Mouse (Mus musculus): ENCODE data around the gene Tubb5. TPM values are rescaled to one million over a fixed set of nuclear protein-coding genes. Genes with fewer than 3 reads are reported as not detected.
A peak's percentile ranks its signal among the peaks of the same experiment; 100 is the strongest.

Gene Tubb5
- polyA plus RNA-seq, 1 experiment, result 320 TPM

GRCm38 (mm10) chr17:35870884-35871696, 33.0 kb upstream of the Tubb5 start:
- no peak for TF ChIP-seq POLR2A (IDR thresholded peaks at IDR 0.05; ENCODE audit: borderline replicate concordance, insufficient read depth, low read length)
- TF ChIP-seq CTCF (IDR thresholded peaks at IDR 0.05; ENCODE audit: borderline replicate concordance, insufficient read depth, low read depth, low read length), result peak; percentile 24; the same call in 1 of the 2 replicates
- no peak for DNase-seq
- no peaks in the 10 kb centered on the region for H3K27me3 ChIP-seq (ENCODE audit: control insufficient read depth, insufficient read depth, low read length)
- 82% methylated on average over 8 of the region's 8 CpGs for WGBS
- H3K4me3 ChIP-seq (replicated peaks; ENCODE audit: insufficient read depth, low read depth, low read length), result no peak overlapping the region
- no peak overlapping the region for H3K27ac ChIP-seq (ENCODE audit: insufficient read depth, low read length)
- peaks cover 3% of the 10 kb centered on the region; the same call in 1 of the 2 replicates for H3K4me1 ChIP-seq (ENCODE audit: control insufficient read depth, insufficient read depth, low read length)

DNA sequence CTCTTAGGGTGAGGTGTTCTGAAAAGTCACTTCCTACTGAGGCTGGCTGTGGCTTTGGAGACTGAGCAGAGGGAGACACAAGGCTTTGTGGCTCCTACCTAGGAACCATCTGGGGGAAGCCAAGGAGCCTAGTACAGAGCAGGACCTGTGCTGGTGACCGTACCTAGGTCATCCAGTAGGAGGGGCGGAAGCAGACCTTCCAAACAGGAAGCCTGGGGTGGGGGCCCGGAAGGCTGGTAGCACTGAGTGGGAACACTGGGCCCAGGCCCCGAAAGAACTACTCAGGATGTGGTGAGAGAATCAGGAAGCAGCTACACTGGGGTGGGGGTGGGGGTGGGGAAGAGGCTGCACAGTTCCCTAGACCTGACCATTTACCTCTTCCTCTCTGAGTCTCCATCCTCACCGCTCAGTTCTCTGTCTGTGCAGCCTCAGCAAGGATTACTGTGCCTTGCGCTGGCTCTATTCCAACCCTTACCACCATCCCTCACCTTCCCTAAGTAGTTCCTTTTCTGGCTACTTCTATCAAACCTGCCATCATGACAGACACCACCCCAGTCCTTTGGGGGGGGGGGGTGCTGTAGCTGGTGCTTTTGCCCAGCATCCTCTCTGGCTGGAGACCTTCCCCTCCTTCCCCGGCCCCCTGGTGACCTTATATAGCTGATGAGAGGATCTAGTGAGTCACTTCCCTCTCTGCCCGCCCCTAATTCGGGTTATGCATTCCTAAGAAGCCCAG, 32.2 kb upstream of the Tubb5 start:
- WGBS, result 65% methylated on average over 9 of the region's 9 CpGs
- DNase-seq, result no peak
- Histone ChIP-seq H3K4me3 (replicated peaks; ENCODE audit: insufficient read depth, low read depth, low read length) (no peak overlapping the region), H3K27ac (ENCODE audit: insufficient read depth, low read length) (no peak overlapping the region), H3K4me1 (ENCODE audit: control insufficient read depth, insufficient read depth, low read length) (peaks cover 3% of the 10 kb centered on the region; the same call in 1 of the 2 replicates), H3K27me3 (ENCODE audit: control insufficient read depth, insufficient read depth, low read length) (no peaks in the 10 kb centered on the region)
- TF ChIP-seq CTCF (IDR thresholded peaks at IDR 0.05; ENCODE audit: borderline replicate concordance, insufficient read depth, low read depth, low read length), result no peak
- no peak for TF ChIP-seq POLR2A (IDR thresholded peaks at IDR 0.05; ENCODE audit: borderline replicate concordance, insufficient read depth, low read length)

GRCm38 (mm10) chr17:35869346-35870067, 31.4 kb upstream of the Tubb5 start:
- 30% methylated on average over 7 of the region's 7 CpGs for WGBS
- TF ChIP-seq CTCF (IDR thresholded peaks at IDR 0.05; ENCODE audit: borderline replicate concordance, insufficient read depth, low read depth, low read length) (no peak), POLR2A (IDR thresholded peaks at IDR 0.05; ENCODE audit: borderline replicate concordance, insufficient read depth, low read length) (no peak)
- no peak for DNase-seq
- Histone ChIP-seq H3K4me1 (ENCODE audit: control insufficient read depth, insufficient read depth, low read length) (peaks cover 3% of the 10 kb centered on the region; the same call in 1 of the 2 replicates), H3K4me3 (replicated peaks; ENCODE audit: insufficient read depth, low read depth, low read length) (no peak overlapping the region), H3K27ac (ENCODE audit: insufficient read depth, low read length) (no peak overlapping the region; the same call in 1 of the 2 replicates), H3K27me3 (ENCODE audit: control insufficient read depth, insufficient read depth, low read length) (no peaks in the 10 kb centered on the region)

- Histone ChIP-seq H3K4me3 (replicated peaks; ENCODE audit: insufficient read depth, low read depth, low read length) (peak overlapping the region; percentile 5), H3K4me1 (ENCODE audit: control insufficient read depth, insufficient read depth, low read length) (peaks cover 3% of the 10 kb centered on the region; the same call in 1 of the 2 replicates), H3K27ac (ENCODE audit: insufficient read depth, low read length) (no peak overlapping the region), H3K27me3 (ENCODE audit: control insufficient read depth, insufficient read depth, low read length) (no peaks in the 10 kb centered on the region)
- DNase-seq, result no peak
- TF ChIP-seq POLR2A (IDR thresholded peaks at IDR 0.05; ENCODE audit: borderline replicate concordance, insufficient read depth, low read length), result no peak
- no peak for TF ChIP-seq CTCF (IDR thresholded peaks at IDR 0.05; ENCODE audit: borderline replicate concordance, insufficient read depth, low read depth, low read length)
- 23% methylated on average over 7 of the region's 7 CpGs for WGBS
Observed at GRCm38 (mm10) chr17:35868961-35869345, 30.8 kb upstream of the Tubb5 start.

- DNase-seq, result no peak
- Histone ChIP-seq H3K27ac (ENCODE audit: insufficient read depth, low read length) (no peak overlapping the region), H3K27me3 (ENCODE audit: control insufficient read depth, insufficient read depth, low read length) (no peaks in the 10 kb centered on the region), H3K4me3 (replicated peaks; ENCODE audit: insufficient read depth, low read depth, low read length) (peak overlapping the region; percentile 10), H3K4me1 (ENCODE audit: control insufficient read depth, insufficient read depth, low read length) (no peaks in the 10 kb centered on the region)
- TF ChIP-seq POLR2A (IDR thresholded peaks at IDR 0.05; ENCODE audit: borderline replicate concordance, insufficient read depth, low read length) (no peak), CTCF (IDR thresholded peaks at IDR 0.05; ENCODE audit: borderline replicate concordance, insufficient read depth, low read depth, low read length) (no peak)
- 35% methylated on average over 17 of the region's 17 CpGs for WGBS
Observed at GRCm38 (mm10) chr17:35868165-35868820, 30.2 kb upstream of the Tubb5 start.

GRCm38 (mm10) chr17:35866911-35867890, 29.1 kb upstream of the Tubb5 start:
- 18% methylated on average over 26 of the region's 26 CpGs for WGBS
- no peaks in the 10 kb centered on the region for H3K4me1 ChIP-seq (ENCODE audit: control insufficient read depth, insufficient read depth, low read length)
- peak overlapping the region; percentile 61 for H3K4me3 ChIP-seq (replicated peaks; ENCODE audit: insufficient read depth, low read depth, low read length)
- peak in 1 of 2 experiments; percentile 29 for DNase-seq
- TF ChIP-seq CTCF (IDR thresholded peaks at IDR 0.05; ENCODE audit: borderline replicate concordance, insufficient read depth, low read depth, low read length) (no peak), POLR2A (IDR thresholded peaks at IDR 0.05; ENCODE audit: borderline replicate concordance, insufficient read depth, low read length) (no peak)
- no peaks in the 10 kb centered on the region for H3K27me3 ChIP-seq (ENCODE audit: control insufficient read depth, insufficient read depth, low read length)
- no peak overlapping the region for H3K27ac ChIP-seq (ENCODE audit: insufficient read depth, low read length)
